Mouse (Mus musculus) myocyte (in vitro differentiated cells): ENCODE results near the gene Man1c1. TPM values are rescaled to one million over a fixed set of nuclear protein-coding genes. Genes with fewer than 3 reads are reported as not detected.
A peak's percentile ranks its signal among the peaks of the same experiment; 100 is the strongest.

ENCODE experiments used
- H3K27me3 ChIP-seq: one replicate; pipeline ENCODE4 v1.6.1; 2011; ENCODE audit not compliant: control insufficient read depth, insufficient read depth, insufficient read length
- H3K36me3 ChIP-seq: one replicate; pipeline ENCODE4 v1.6.1; 2011; ENCODE audit not compliant: control insufficient read depth, insufficient read depth
- H3K4me2 ChIP-seq: one replicate; pipeline ENCODE4 v1.6.1; 2011; ENCODE audit warnings: low read depth, control low read depth
- H3K4me3 ChIP-seq: one replicate; pipeline ENCODE4 v1.5.1; 2011; ENCODE audit warnings: mild to moderate bottlenecking, control low read depth, moderate library complexity
- H3K79me2 ChIP-seq: one replicate; pipeline ENCODE4 v1.6.1; 2011; ENCODE audit not compliant: control insufficient read depth, insufficient read depth
- H3ac ChIP-seq: one replicate; pipeline ENCODE4 v1.6.1; 2011; ENCODE audit not compliant: control insufficient read depth, insufficient read length
- CEBPB ChIP-seq: IDR thresholded peaks from 2 replicates; pipeline ENCODE4 v1.6.1; 2011; ENCODE audit warnings: mild to moderate bottlenecking, moderate library complexity; ENCODE audit not compliant: poor library complexity, insufficient read depth, severe bottlenecking
- E2F4 ChIP-seq: IDR thresholded peaks from one replicate; pipeline ENCODE4 v1.6.1; 2011; ENCODE audit warnings: mild to moderate bottlenecking, control low read depth, moderate library complexity; ENCODE audit not compliant: insufficient read depth
- MAX ChIP-seq: IDR thresholded peaks from one replicate; pipeline ENCODE4 v1.6.1; 2011; ENCODE audit warnings: low read depth, mild to moderate bottlenecking, control low read depth
- MYOD1 ChIP-seq, 3 experiments: IDR thresholded peaks; one replicate each; pipeline ENCODE4 v1.6.1; 2011; ENCODE audit warnings: control low read depth in 2 of 3, low read depth in 2 of 3, mild to moderate bottlenecking in 2 of 3, moderate library complexity in 1 of 3; ENCODE audit not compliant: insufficient read length in 2 of 3, control insufficient read depth in 1 of 3
- MYOG ChIP-seq, 3 experiments: IDR thresholded peaks; one replicate each; pipeline ENCODE4 v1.6.1; 2011; ENCODE audit warnings: control low read depth in 2 of 3, low read depth in 2 of 3, mild to moderate bottlenecking in 2 of 3; ENCODE audit not compliant: insufficient read length in 2 of 3, control insufficient read depth in 1 of 3, insufficient read depth in 1 of 3
- POLR2A ChIP-seq: IDR thresholded peaks from one replicate; pipeline ENCODE4 v1.6.1; 2011; ENCODE audit warnings: low read depth, mild to moderate bottlenecking, control low read depth, moderate library complexity; ENCODE audit not compliant: insufficient read length
- POLR2AphosphoS2 ChIP-seq: IDR thresholded peaks from one replicate; pipeline ENCODE4 v1.6.1; 2011; ENCODE audit warnings: low read depth, control low read depth; ENCODE audit not compliant: insufficient read length
- REST ChIP-seq: IDR thresholded peaks from one replicate; pipeline ENCODE4 v1.6.1; 2011; ENCODE audit warnings: mild to moderate bottlenecking, control low read depth, moderate library complexity; ENCODE audit not compliant: insufficient read depth, insufficient read length
- SRF ChIP-seq: IDR thresholded peaks from one replicate; pipeline ENCODE4 v1.6.1; 2011; ENCODE audit warnings: low read depth; ENCODE audit not compliant: control insufficient read depth, insufficient read length
- TCF12 ChIP-seq: IDR thresholded peaks from one replicate; pipeline ENCODE4 v1.6.1; 2011; ENCODE audit warnings: mild to moderate bottlenecking, control low read depth; ENCODE audit not compliant: poor library complexity, insufficient read depth, severe bottlenecking
- TCF3 ChIP-seq: IDR thresholded peaks from one replicate; pipeline ENCODE4 v1.6.1; 2011; ENCODE audit warnings: low read depth, control low read depth; ENCODE audit not compliant: insufficient read length
- USF1 ChIP-seq: IDR thresholded peaks from one replicate; pipeline ENCODE4 v1.6.1; 2011; ENCODE audit warnings: low read depth, mild to moderate bottlenecking, control low read depth, moderate library complexity
- polyA plus RNA-seq: library from polyadenylated mRNA; unstranded; fragments of >200 nt; fragmentation: generic; extraction: Trizol; gene quantifications from one replicate; pipeline ENCODE4 v1.2.1, GENCODE M21; 2012; ENCODE audit warnings: missing spikeins

The Man1c1 gene
- polyA plus RNA-seq, 1 experiment = 11.3 TPM

- no peaks in the 10 kb centered on the region for H3K27me3 ChIP-seq
- H3K79me2 ChIP-seq = no peaks in the 10 kb centered on the region
- H3ac ChIP-seq = no peak overlapping the region
- H3K4me2 ChIP-seq = peak overlapping the region; percentile 43
- H3K36me3 ChIP-seq = peaks cover 4% of the 10 kb centered on the region
- no peak overlapping the region for H3K4me3 ChIP-seq
- TF ChIP-seq CEBPB (peak; percentile 23; the same call in 1 of the 2 replicates), USF1 (no peak), MYOG (IDR thresholded peaks at IDR 0.05; ENCODE audit: control insufficient read depth in 1 of 3, insufficient read depth in 1 of 3, insufficient read length in 2 of 3, low read depth in 2 of 3) (peak; percentile 15 to 87 (median 48)), REST (no peak), MYOD1 (IDR thresholded peaks at IDR 0.05; ENCODE audit: control insufficient read depth in 1 of 3, insufficient read length in 2 of 3, low read depth in 2 of 3) (peak in 2 of 3 experiments; percentile 16 to 74), MAX (no peak), POLR2A (peak; percentile 34), TCF12 (peak; percentile 61), TCF3 (no peak), POLR2AphosphoS2 (no peak), E2F4 (no peak), SRF (no peak)
These were observed 40.0 kb upstream of the Man1c1 start for GRCm38 (mm10) chr4:134743881-134744633.

- Histone ChIP-seq H3K4me3 (no peak overlapping the region), H3ac (no peak overlapping the region), H3K4me2 (no peak overlapping the region), H3K27me3 (no peaks in the 10 kb centered on the region), H3K36me3 (no peaks in the 10 kb centered on the region), H3K79me2 (no peaks in the 10 kb centered on the region)
- TF ChIP-seq POLR2AphosphoS2 (no peak), REST (no peak), MYOD1 (IDR thresholded peaks at IDR 0.05; ENCODE audit: control insufficient read depth in 1 of 3, insufficient read length in 2 of 3, low read depth in 2 of 3) (no peak), SRF (no peak), USF1 (no peak), MAX (no peak), E2F4 (no peak), CEBPB (no peak), MYOG (IDR thresholded peaks at IDR 0.05; ENCODE audit: control insufficient read depth in 1 of 3, insufficient read depth in 1 of 3, insufficient read length in 2 of 3, low read depth in 2 of 3) (no peak), POLR2A (no peak)
These were observed 37.9 kb upstream of the Man1c1 start for GRCm38 (mm10) chr4:134741949-134742348.

GRCm38 (mm10) chr4:134740186-134740585 is 36.1 kb upstream of the Man1c1 start:
- TF ChIP-seq POLR2A = no peak
- TF ChIP-seq CEBPB = no peak
- TF ChIP-seq POLR2AphosphoS2 = no peak
- no peak for TF ChIP-seq REST
- no peak for TF ChIP-seq SRF
- peak; percentile 89 for TF ChIP-seq TCF3
- no peak for TF ChIP-seq USF1
- TF ChIP-seq E2F4 = no peak
- TF ChIP-seq MYOG (IDR thresholded peaks at IDR 0.05; ENCODE audit: control insufficient read depth in 1 of 3, insufficient read depth in 1 of 3, insufficient read length in 2 of 3, low read depth in 2 of 3) = peak in 2 of 3 experiments; percentile 95 to 97
- TF ChIP-seq MYOD1 (IDR thresholded peaks at IDR 0.05; ENCODE audit: control insufficient read depth in 1 of 3, insufficient read length in 2 of 3, low read depth in 2 of 3) = peak in 2 of 3 experiments; percentile 92 to 94
- TF ChIP-seq TCF12 = peak; percentile 81
- TF ChIP-seq MAX = no peak

GRCm38 (mm10) chr4:134739530-134739929 is 35.4 kb upstream of the Man1c1 start:
- Histone ChIP-seq H3K79me2 (no peaks in the 10 kb centered on the region), H3K4me3 (no peak overlapping the region), H3ac (no peak overlapping the region), H3K4me2 (no peak overlapping the region), H3K27me3 (no peaks in the 10 kb centered on the region), H3K36me3 (no peaks in the 10 kb centered on the region)
- TF ChIP-seq E2F4 (no peak), MYOD1 (IDR thresholded peaks at IDR 0.05; ENCODE audit: control insufficient read depth in 1 of 3, insufficient read length in 2 of 3, low read depth in 2 of 3) (peak in 1 of 3 experiments; percentile 54), POLR2AphosphoS2 (no peak), POLR2A (no peak), TCF12 (peak; percentile 19), MYOG (IDR thresholded peaks at IDR 0.05; ENCODE audit: control insufficient read depth in 1 of 3, insufficient read depth in 1 of 3, insufficient read length in 2 of 3, low read depth in 2 of 3) (peak in 1 of 3 experiments; percentile 54), SRF (no peak), CEBPB (no peak), USF1 (no peak), REST (no peak), TCF3 (no peak), MAX (no peak)

More at GRCm38 (mm10) chr4:134740186-134740585, 36.1 kb upstream of the Man1c1 start:
- H3K27me3 ChIP-seq = no peaks in the 10 kb centered on the region
- H3K4me2 ChIP-seq = no peak overlapping the region
- no peaks in the 10 kb centered on the region for H3K79me2 ChIP-seq
- no peak overlapping the region for H3ac ChIP-seq
- H3K36me3 ChIP-seq = no peaks in the 10 kb centered on the region
- H3K4me3 ChIP-seq = no peak overlapping the region
